Mouse (Mus musculus): Measurements from ENCODE around the gene Nfia.

DNA sequence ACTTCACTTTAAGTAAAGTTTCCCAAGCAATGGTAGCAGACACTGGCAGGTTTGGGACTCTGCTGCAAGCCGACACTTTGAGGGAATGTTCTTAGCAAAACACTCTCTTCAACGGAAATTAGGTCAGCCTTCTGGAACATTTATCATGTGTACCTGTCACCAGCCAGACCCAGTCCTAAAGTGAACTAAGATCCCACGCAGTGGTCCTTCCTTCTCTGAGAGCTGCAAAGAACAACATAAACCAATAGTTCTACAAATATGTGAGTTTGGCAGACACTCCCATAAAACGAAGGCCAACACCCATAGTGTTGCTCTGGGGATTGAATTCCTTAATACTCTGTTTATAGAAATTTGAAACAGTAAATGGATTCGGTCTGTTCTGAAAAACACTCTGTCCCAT is 217.9 kb downstream of the Nfia start:
- TF ChIP-seq CTCF (IDR thresholded peaks at IDR 0.05; ENCODE audit: insufficient read depth, low read length) (no peak), POLR2A (IDR thresholded peaks at IDR 0.05; ENCODE audit: borderline replicate concordance, extremely low read depth, low read depth, low read length) (no peak)

Measured in lung, adult 2 months (tissue).